Mouse (Mus musculus) spleen, adult 18-20 months (tissue): ENCODE measurements around the gene Misp.

Source experiments
- DNase-seq, 2 experiments: peaks; one replicate each; pipeline ENCODE4 v3.0.0; 2022; ENCODE audit warnings: mixed read lengths in 2 of 2

The Misp gene

GRCm38 (mm10) chr10:79856704-79857451, 36.1 kb downstream of the Misp start:
- DNase-seq: no peak

GRCm38 (mm10) chr10:79857452-79857811, 36.6 kb downstream of the Misp start:
- DNase-seq: peak; percentile 62 to 71

GRCm38 (mm10) chr10:79857894-79858293, 37.1 kb downstream of the Misp start:
- no peak for DNase-seq

- peak in 1 of 2 experiments; percentile 26 for DNase-seq
Observed at GRCm38 (mm10) chr10:79858416-79859074, 37.8 kb downstream of the Misp start.

GRCm38 (mm10) chr10:79859116-79859515, 38.3 kb downstream of the Misp start:
- DNase-seq: no peak

- DNase-seq: no peak
Observed at GRCm38 (mm10) chr10:79860079-79860911, 39.5 kb downstream of the Misp start.

GRCm38 (mm10) chr10:79861230-79862048, 40.6 kb downstream of the Misp start:
- DNase-seq: no peak

- DNase-seq: no peak
Observed at GRCm38 (mm10) chr10:79862049-79862788, 41.4 kb downstream of the Misp start.

- DNase-seq: no peak
Observed at GRCm38 (mm10) chr10:79862925-79863324, 42.1 kb downstream of the Misp start.

- no peak for DNase-seq
Observed at GRCm38 (mm10) chr10:79864351-79865188, 43.8 kb downstream of the Misp start.

GRCm38 (mm10) chr10:79865189-79865601, 44.4 kb downstream of the Misp start:
- no peak for DNase-seq

- no peak for DNase-seq
Observed at GRCm38 (mm10) chr10:79865801-79866295, 45.1 kb downstream of the Misp start.

GRCm38 (mm10) chr10:79866601-79867000, 45.8 kb downstream of the Misp start:
- DNase-seq: no peak

- DNase-seq: no peak
Observed at GRCm38 (mm10) chr10:79871845-79872244, 51.1 kb downstream of the Misp start.

GRCm38 (mm10) chr10:79872862-79873261, 52.1 kb downstream of the Misp start:
- DNase-seq: no peak

GRCm38 (mm10) chr10:79873313-79873712, 52.5 kb downstream of the Misp start:
- no peak for DNase-seq

GRCm38 (mm10) chr10:79873715-79874289, 53.0 kb downstream of the Misp start:
- DNase-seq: no peak

- DNase-seq: no peak
Observed at GRCm38 (mm10) chr10:79874290-79874862, 53.6 kb downstream of the Misp start, which contains the start of the genes Prtn3 and Plppr3. Prtn3 (plus strand) TSS chr10:79874476. Plppr3 (minus strand) TSS chr10:79874634.

GRCm38 (mm10) chr10:79877174-79877573, 56.4 kb downstream of the Misp start:
- peak in 1 of 2 experiments; percentile 49 for DNase-seq

GRCm38 (mm10) chr10:79877757-79878156, 57.0 kb downstream of the Misp start:
- DNase-seq: no peak
